Mouse (Mus musculus) limb, embryonic 14.5 days (tissue): ENCODE results near the gene Chpf. TPM values are rescaled to one million over a fixed set of nuclear protein-coding genes. Genes with fewer than 3 reads are reported as not detected.

Experiments
- ATAC-seq: fragments of 200-750 bp; cut with Nextera tagmentation; 2 replicates; pipeline ENCODE4 v1.8.0; 2017; ENCODE audit warnings: low read depth, moderate number of reproducible peaks, moderate TSS enrichment; ENCODE audit not compliant: low FRiP score
- DNase-seq: peaks from one replicate; pipeline ENCODE4 v3.0.0-alpha.2; 2015; ENCODE audit warnings: low spot score
- H3K27ac ChIP-seq: fragments of 300-500 bp; sonication (generic); replicated peaks from 2 replicates; pipeline ENCODE4 v1.5.1; 2014; ENCODE audit warnings: low read depth, mild to moderate bottlenecking, low read length, moderate library complexity, mixed read lengths
- H3K27me3 ChIP-seq: fragments of 300-500 bp; sonication (generic); 2 replicates; pipeline ENCODE4 v1.6.1; 2014; ENCODE audit warnings: low read length, mixed read lengths; ENCODE audit not compliant: control insufficient read depth, insufficient read depth
- H3K36me3 ChIP-seq: fragments of 300-500 bp; sonication (generic); 2 replicates; pipeline ENCODE4 v1.6.1; 2014; ENCODE audit warnings: mild to moderate bottlenecking, low read length, moderate library complexity, mixed read lengths; ENCODE audit not compliant: control insufficient read depth, insufficient read depth
- H3K4me1 ChIP-seq: fragments of 300-500 bp; sonication (generic); 2 replicates; pipeline ENCODE4 v1.6.1; 2014; ENCODE audit warnings: antibody characterized with exemption, low read length, mixed read lengths; ENCODE audit not compliant: control insufficient read depth, insufficient read depth
- H3K4me2 ChIP-seq: fragments of 300-500 bp; sonication (generic); replicated peaks from 2 replicates; pipeline ENCODE4 v1.6.1; 2014; ENCODE audit warnings: low read depth, mild to moderate bottlenecking, low read length, moderate library complexity; ENCODE audit not compliant: severe bottlenecking
- H3K4me3 ChIP-seq: fragments of 300-500 bp; sonication (generic); replicated peaks from 2 replicates; pipeline ENCODE4 v1.5.1; 2014; ENCODE audit warnings: low read length
- H3K9ac ChIP-seq: fragments of 300-500 bp; sonication (generic); 2 replicates; pipeline ENCODE4 v1.6.1; 2014; ENCODE audit warnings: mild to moderate bottlenecking, low read depth, low read length, moderate library complexity; ENCODE audit not compliant: severe bottlenecking
- H3K9me3 ChIP-seq: fragments of 300-500 bp; sonication (generic); 2 replicates; pipeline ENCODE4 v1.6.1; 2016; ENCODE audit warnings: low read length; ENCODE audit not compliant: control insufficient read depth
- POLR2A ChIP-seq: fragments of 200-500 bp; IDR thresholded peaks from 2 replicates; pipeline ENCODE4 v1.8.0; 2012; ENCODE audit warnings: inconsistent platforms, mild to moderate bottlenecking, moderate library complexity, borderline replicate concordance; ENCODE audit not compliant: insufficient read depth, insufficient read length; ENCODE audit errors: extremely low read depth
- WGBS: fragments of 180-500 bp; shearing (Covaris S2); extraction: QIAGEN DNeasy Blood & Tissue Kit; methylation state at CpG from one replicate; pipeline ENCODE4 v1.1.7; 2014; 5-methylcytosine and 5-hydroxymethylcytosine counted together
- polyA plus RNA-seq, 2 experiments: library from polyadenylated mRNA; depleted of rRNA in 1 of 2; stranded (reverse) in 1 of 2; unstranded in 1 of 2; fragments of >200 nt; fragmentation: Nextera tagmentation in 1 of 2; extraction: Ambion mirVana in 1 of 2; gene quantifications; 2 replicates each; pipeline versions ENCODE4 v1.2.1 to v1.2.3; 2012 to 2014

Gene Chpf
- polyA plus RNA-seq, 2 experiments = 65.0 to 104 TPM

GRCm38 (mm10) chr1:75498897-75499296 is 19.8 kb upstream of the Chpf start:
- Histone ChIP-seq H3K4me1 (peaks cover under 1% of the 10 kb centered on the region), H3K36me3 (peaks cover 92% of the 10 kb centered on the region), H3K27me3 (no peaks in the 10 kb centered on the region), H3K9ac (no peak overlapping the region), H3K9me3 (no peaks in the 10 kb centered on the region), H3K4me3 (no peak overlapping the region), H3K4me2 (no peak overlapping the region), H3K27ac (no peak overlapping the region)
- DNase-seq = no peak
- no peak for ATAC-seq
- 90% methylated on average over 4 of the region's 4 CpGs for WGBS
- TF ChIP-seq POLR2A = no peak

DNA sequence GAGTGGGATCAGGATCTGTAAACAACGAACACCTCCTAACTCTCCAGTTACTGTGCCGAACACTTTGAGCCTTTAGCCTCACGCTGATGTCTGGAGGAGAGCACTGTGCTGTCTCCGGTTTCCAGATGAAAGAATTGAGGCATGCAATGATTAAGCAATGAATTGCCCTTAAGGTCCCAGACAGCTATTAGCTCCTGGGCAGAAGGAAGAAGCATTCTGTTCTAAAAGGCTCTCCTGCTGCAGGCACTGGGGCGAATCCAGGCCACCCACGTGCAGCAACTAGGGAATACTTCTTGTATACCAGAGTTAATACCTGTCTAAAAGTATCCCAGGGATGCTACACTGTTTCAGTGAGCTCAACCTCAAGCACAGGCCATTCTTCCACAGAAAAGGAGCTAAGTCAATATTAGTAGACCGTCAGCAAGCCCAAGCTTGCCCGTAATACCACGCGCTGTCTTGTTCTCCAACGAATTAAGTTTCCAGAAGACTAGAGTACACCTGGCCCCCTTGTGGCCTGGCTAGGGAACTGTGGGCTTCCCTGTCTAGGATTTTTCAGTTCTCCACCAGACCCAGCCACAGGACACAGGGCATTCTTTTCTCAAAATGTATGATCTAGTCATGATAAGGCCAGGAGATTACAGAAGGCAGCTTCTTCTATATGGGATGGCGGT is 15.9 kb upstream of the Chpf start:
- Histone ChIP-seq H3K4me3 (no peak overlapping the region), H3K4me2 (no peak overlapping the region), H3K27me3 (no peaks in the 10 kb centered on the region), H3K27ac (no peak overlapping the region), H3K36me3 (peaks cover 92% of the 10 kb centered on the region), H3K4me1 (no peaks in the 10 kb centered on the region; the same call in 1 of the 2 replicates), H3K9me3 (no peaks in the 10 kb centered on the region), H3K9ac (no peak overlapping the region)
- ATAC-seq = peak; percentile 38; the same call in 1 of the 2 replicates
- TF ChIP-seq POLR2A = no peak
- DNase-seq = peak; percentile 84
- WGBS = 40% methylated on average over 12 of the region's 12 CpGs

GRCm38 (mm10) chr1:75492579-75493170 is 13.6 kb upstream of the Chpf start:
- no peak overlapping the region for H3K4me3 ChIP-seq
- peaks cover 4% of the 10 kb centered on the region for H3K4me1 ChIP-seq
- DNase-seq = no peak
- ATAC-seq = no peak
- no peak overlapping the region for H3K27ac ChIP-seq
- no peak overlapping the region for H3K4me2 ChIP-seq
- H3K27me3 ChIP-seq = 0 out of 2 replicates have a peak, but pooled peaks cover 4% of the 10 kb centered on the region
- H3K36me3 ChIP-seq = peaks cover 86% of the 10 kb centered on the region
- TF ChIP-seq POLR2A = no peak
- 47% methylated on average over 24 of the region's 24 CpGs for WGBS
- H3K9me3 ChIP-seq = no peaks in the 10 kb centered on the region
- no peak overlapping the region for H3K9ac ChIP-seq

- H3K36me3 ChIP-seq = peaks cover 69% of the 10 kb centered on the region
Observed at GRCm38 (mm10) chr1:75490785-75491551, 11.9 kb upstream of the Chpf start.

DNA sequence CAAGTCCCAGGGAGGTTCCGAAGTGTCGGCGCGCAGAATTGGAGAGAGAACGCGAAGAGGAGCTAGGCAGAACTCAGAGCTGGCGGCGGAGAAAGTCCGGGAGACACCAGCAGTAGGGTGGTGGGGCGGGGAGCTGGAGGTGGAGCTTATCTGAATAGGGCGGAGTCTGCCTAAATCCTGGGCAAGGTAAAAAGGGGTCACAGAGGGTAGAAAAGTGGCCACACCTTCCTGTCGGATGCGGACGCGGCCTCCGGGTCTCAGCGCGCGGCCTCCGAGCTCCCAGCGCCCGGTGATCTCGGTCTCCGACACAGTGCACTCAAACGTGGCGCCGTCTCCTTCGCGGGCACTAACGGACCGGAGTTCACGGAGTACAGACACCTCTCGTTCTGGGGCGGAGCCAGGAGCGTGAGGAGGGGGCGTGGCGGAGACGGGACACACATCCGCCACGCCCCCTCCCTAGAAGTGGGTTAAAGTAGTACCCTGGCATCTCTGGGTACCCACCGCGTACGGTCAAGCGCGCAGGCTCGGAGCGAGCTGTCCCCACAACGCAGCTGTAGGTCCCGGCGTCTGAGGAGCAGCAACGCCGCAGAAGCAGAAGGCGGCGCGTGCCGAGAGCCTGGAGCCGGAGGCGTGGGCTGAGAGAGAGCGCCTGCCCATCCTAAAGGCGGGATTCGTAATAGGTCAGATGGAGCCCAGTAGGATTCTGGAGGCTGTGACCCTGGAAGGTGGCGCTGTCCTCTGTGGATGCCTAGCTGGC is 8.5 kb upstream of the Chpf start:
- no peak for TF ChIP-seq POLR2A
- H3K27me3 ChIP-seq = peaks cover 42% of the 10 kb centered on the region
- ATAC-seq = peak; percentile 74

More at GRCm38 (mm10) chr1:75490785-75491551, 11.9 kb upstream of the Chpf start:
- Histone ChIP-seq H3K4me2 (no peak overlapping the region), H3K9ac (no peak overlapping the region), H3K9me3 (no peaks in the 10 kb centered on the region), H3K4me3 (no peak overlapping the region), H3K4me1 (peaks cover 9% of the 10 kb centered on the region), H3K27me3 (peaks cover 18% of the 10 kb centered on the region), H3K27ac (no peak overlapping the region)
- no peak for TF ChIP-seq POLR2A
- no peak for ATAC-seq
- WGBS = 80% methylated on average over 32 of the region's 34 CpGs
- no peak for DNase-seq

More for the DNA sequence above, 8.5 kb upstream of the Chpf start:
- Histone ChIP-seq H3K4me3 (peak overlapping the region; percentile 48), H3K27ac (no peak overlapping the region), H3K9ac (peak overlapping the region; percentile 25; the same call in 1 of the 2 replicates), H3K4me2 (peak overlapping the region; percentile 53), H3K36me3 (peaks cover 43% of the 10 kb centered on the region), H3K4me1 (peaks cover 9% of the 10 kb centered on the region), H3K9me3 (no peaks in the 10 kb centered on the region)
- under 1% methylated on average over 62 of the region's 62 CpGs for WGBS
- peak; percentile 72 for DNase-seq
